Mouse (Mus musculus) bone marrow, adult 2 months (tissue): ENCODE measurements at regions not wholly inside any gene's neighbourhood (a gene's known extent, or its start where the extent isn't known, plus 50 kb on each side); places are given as distances from the start of the nearest gene placed in this dataset.

Source experiments
- CTCF ChIP-seq: fragments of 200-500 bp; IDR thresholded peaks from 2 replicates; pipeline ENCODE4 v1.5.1; 2011; ENCODE audit warnings: low read length, control low read depth; ENCODE audit not compliant: control insufficient read depth, insufficient read depth
- POLR2A ChIP-seq: fragments of 200-500 bp; IDR thresholded peaks from 2 replicates; pipeline ENCODE4 v1.6.1; 2011; ENCODE audit warnings: low read depth, mild to moderate bottlenecking, control low read depth, low read length, borderline replicate concordance; ENCODE audit not compliant: control insufficient read depth

GRCm38 (mm10) chr7:71409903-71410302, 58.6 kb upstream of the Gm10295 start:
- TF ChIP-seq CTCF (no peak), POLR2A (no peak)
